Mouse (Mus musculus) ES-E14 (cell line): ENCODE results near the gene Rabl6. TPM values are rescaled to one million over a fixed set of nuclear protein-coding genes. Genes with fewer than 3 reads are reported as not detected.

Experiments
- DNase-seq: peaks from one replicate; pipeline ENCODE4 v3.0.0-alpha.2; 2013; ENCODE audit warnings: low read depth, low spot score
- H3K27ac ChIP-seq: 2 replicates; pipeline ENCODE4 v1.5.1; 2012; ENCODE audit warnings: low read depth, mild to moderate bottlenecking, low read length, moderate library complexity, mixed read lengths; ENCODE audit not compliant: poor library complexity, insufficient read depth, severe bottlenecking
- H3K36me3 ChIP-seq: 2 replicates; pipeline ENCODE4 v1.6.1; 2012; ENCODE audit warnings: mild to moderate bottlenecking, low read length, moderate library complexity, mixed read lengths; ENCODE audit not compliant: control insufficient read depth, poor library complexity, insufficient read depth, severe bottlenecking
- H3K4me1 ChIP-seq, 2 experiments: fragments of 150-350 bp in 1 of 2; sonication (generic) in 1 of 2; 2 replicates each; pipeline ENCODE4 v1.6.1; 2012; ENCODE audit warnings: low read length in 2 of 2, mild to moderate bottlenecking in 1 of 2, mixed read lengths in 1 of 2; ENCODE audit not compliant: control insufficient read depth in 2 of 2, insufficient read depth in 2 of 2, poor library complexity in 1 of 2
- H3K4me3 ChIP-seq, 2 experiments: fragments of 150-350 bp in 1 of 2; sonication (generic) in 1 of 2; 2 replicates each; pipeline ENCODE4 v1.5.1; 2012; ENCODE audit warnings: low read length in 2 of 2, low read depth in 1 of 2, mild to moderate bottlenecking in 1 of 2, mixed read lengths in 1 of 2; ENCODE audit not compliant: insufficient read depth in 1 of 2, poor library complexity in 1 of 2, severe bottlenecking in 1 of 2
- H3K9ac ChIP-seq: 2 replicates; pipeline ENCODE4 v1.6.1; 2012; ENCODE audit warnings: low read depth, mild to moderate bottlenecking, low read length, mixed read lengths; ENCODE audit not compliant: poor library complexity, insufficient read depth, severe bottlenecking
- H3K9me3 ChIP-seq: fragments of 150-350 bp; sonication (generic); 2 replicates; pipeline ENCODE4 v1.6.1; 2012; ENCODE audit warnings: low read depth, mild to moderate bottlenecking, low read length; ENCODE audit not compliant: control insufficient read depth, insufficient read depth
- CHD2 ChIP-seq: IDR thresholded peaks from 2 replicates; pipeline ENCODE4 v1.6.1; 2014; ENCODE audit warnings: mild to moderate bottlenecking, low read depth, low read length, inconsistent platforms
- HCFC1 ChIP-seq: IDR thresholded peaks from 2 replicates; pipeline ENCODE4 v1.6.1; 2012; ENCODE audit warnings: low read length, inconsistent platforms, borderline replicate concordance; ENCODE audit not compliant: insufficient read depth
- MAFK ChIP-seq: IDR thresholded peaks from 2 replicates; pipeline ENCODE4 v1.6.1; 2014; ENCODE audit warnings: mild to moderate bottlenecking, low read depth, low read length, inconsistent platforms; ENCODE audit not compliant: insufficient read depth
- ZC3H11A ChIP-seq: IDR thresholded peaks from 2 replicates; pipeline ENCODE4 v1.6.1; 2012; ENCODE audit warnings: low read depth, mild to moderate bottlenecking, inconsistent platforms, low read length, borderline replicate concordance
- ZNF384 ChIP-seq: IDR thresholded peaks from 2 replicates; pipeline ENCODE4 v1.6.1; 2012; ENCODE audit warnings: low read depth, low read length, inconsistent platforms
- in situ Hi-C, 2 experiments: fragments of 600-800 bp; cut with MboI; formaldehyde crosslinking; loops; one replicate each; pipeline ENCODE4 v1.15.1; 2025; ENCODE audit warnings: low sequenced_read_pairs in 2 of 2, inconsistent platforms in 1 of 2; ENCODE audit not compliant: unreplicated experiment in 2 of 2
- total RNA-seq: library from RNA; depleted of rRNA; stranded (reverse); fragments of 300-350 nt; gene quantifications from 2 replicates; pipeline ENCODE4 v1.2.3, GENCODE M21; 2012

Gene Rabl6
- total RNA-seq, 1 experiment, result 45.8 TPM

GRCm38 (mm10) chr2:25617578-25617977 is 9.3 kb upstream of the Rabl6 start, which contains the start of gene Ccdc183:
Gene Ccdc183, minus strand, starts transcription at chr2:25617678.
- in situ Hi-C loops, result no loop called here
- Histone ChIP-seq H3K9ac (no peak within 1 kb of the TSS), H3K4me1 (no peaks in the 10 kb centered on the region; a peak in 1 of 4 replicates), H3K9me3 (no peaks in the 10 kb centered on the region), H3K36me3 (no peaks in the 10 kb centered on the region; the same call in 1 of the 2 replicates), H3K27ac (no peak within 1 kb of the TSS), H3K4me3 (peak within 1 kb of the TSS; percentile 42 to 54; a peak in 3 of 4 replicates)
- DNase-seq, result no peak
- TF ChIP-seq MAFK (no peak), ZC3H11A (no peak), CHD2 (no peak), HCFC1 (no peak), ZNF384 (no peak)

- H3K4me1 ChIP-seq, result no peaks in the 10 kb centered on the region; a peak in 1 of 4 replicates
- H3K27ac ChIP-seq, result no peak overlapping the region
- in situ Hi-C loops, result no loop called here
- H3K9me3 ChIP-seq, result no peaks in the 10 kb centered on the region
- no peaks in the 10 kb centered on the region; the same call in 1 of the 2 replicates for H3K36me3 ChIP-seq
- TF ChIP-seq ZNF384 (no peak), ZC3H11A (no peak), MAFK (no peak), HCFC1 (no peak), CHD2 (no peak)
- DNase-seq, result peak; percentile 9
- 0 out of 2 replicates have a peak overlapping the region, but pooled peaks have one; percentile 15 for H3K9ac ChIP-seq
- peak overlapping the region; percentile 42 to 54 for H3K4me3 ChIP-seq
These were observed 8.1 kb upstream of the Rabl6 start for GRCm38 (mm10) chr2:25616398-25616797.

GRCm38 (mm10) chr2:25608671-25609070 is 350 bp upstream of the Rabl6 start:
- DNase-seq, result no peak
- Histone ChIP-seq H3K4me3 (peak overlapping the region in 1 of 2 experiments; percentile 80; a peak in 2 of 4 replicates), H3K9ac (no peak overlapping the region), H3K4me1 (no peaks in the 10 kb centered on the region), H3K36me3 (no peaks in the 10 kb centered on the region), H3K27ac (no peak overlapping the region), H3K9me3 (no peaks in the 10 kb centered on the region)
- in situ Hi-C loops, result no loop called here
- TF ChIP-seq HCFC1 (no peak), CHD2 (no peak), ZNF384 (no peak), MAFK (no peak), ZC3H11A (no peak)

GRCm38 (mm10) chr2:25602526-25602925 is 5.8 kb downstream of the Rabl6 start:
- Histone ChIP-seq H3K4me1 (no peaks in the 10 kb centered on the region), H3K27ac (no peak overlapping the region), H3K9ac (no peak overlapping the region), H3K36me3 (peaks cover 24% of the 10 kb centered on the region; the same call in 1 of the 2 replicates), H3K4me3 (no peak overlapping the region), H3K9me3 (no peaks in the 10 kb centered on the region)
- DNase-seq, result no peak
- no peak for TF ChIP-seq HCFC1
- no peak for TF ChIP-seq MAFK
- in situ Hi-C loops, result no loop called here

GRCm38 (mm10) chr2:25600037-25600436 is 8.3 kb downstream of the Rabl6 start:
- Histone ChIP-seq H3K4me3 (no peak overlapping the region), H3K9me3 (no peaks in the 10 kb centered on the region), H3K4me1 (no peaks in the 10 kb centered on the region), H3K9ac (no peak overlapping the region), H3K36me3 (peaks cover 33% of the 10 kb centered on the region), H3K27ac (no peak overlapping the region)
- in situ Hi-C loops, result no loop called here
- TF ChIP-seq CHD2, result no peak
- TF ChIP-seq HCFC1, result no peak
- no peak for TF ChIP-seq MAFK
- TF ChIP-seq ZC3H11A, result no peak
- TF ChIP-seq ZNF384, result no peak
- no peak for DNase-seq
